Mouse (Mus musculus) right cerebral cortex, adult 2 months (tissue): ENCODE results near the gene Hpse2.

Source experiments
- DNase-seq, 2 experiments: peaks; one replicate each; pipeline ENCODE4 v3.0.0; 2021 to 2022; ENCODE audit warnings: low spot score in 2 of 2

Hpse2 gene

DNA sequence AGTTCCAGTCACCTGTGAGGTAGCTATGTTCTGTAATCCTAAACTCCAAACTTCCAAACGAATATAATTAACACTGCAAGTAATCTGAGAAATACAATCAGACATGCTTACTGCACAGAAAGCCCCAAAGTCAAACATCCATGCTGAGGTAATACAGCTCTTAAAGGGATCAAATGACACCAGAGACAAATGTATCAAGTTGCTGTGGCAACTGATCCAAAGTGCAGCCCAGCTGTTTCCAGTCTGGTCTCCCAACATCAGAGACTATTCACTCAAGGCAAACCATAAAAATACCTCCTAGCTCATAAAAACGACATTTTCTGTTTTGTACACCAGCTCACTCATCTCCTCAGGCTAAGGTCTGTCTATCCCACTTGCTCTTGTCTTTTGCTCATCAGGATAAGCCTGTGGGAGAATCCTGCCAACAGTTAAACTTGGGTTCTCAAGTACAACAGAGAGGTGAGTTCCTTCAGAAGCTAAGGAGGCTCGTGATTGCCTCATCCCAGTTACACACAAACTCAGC lies 440.0 kb downstream of the Hpse2 start:
- no peak for DNase-seq

DNA sequence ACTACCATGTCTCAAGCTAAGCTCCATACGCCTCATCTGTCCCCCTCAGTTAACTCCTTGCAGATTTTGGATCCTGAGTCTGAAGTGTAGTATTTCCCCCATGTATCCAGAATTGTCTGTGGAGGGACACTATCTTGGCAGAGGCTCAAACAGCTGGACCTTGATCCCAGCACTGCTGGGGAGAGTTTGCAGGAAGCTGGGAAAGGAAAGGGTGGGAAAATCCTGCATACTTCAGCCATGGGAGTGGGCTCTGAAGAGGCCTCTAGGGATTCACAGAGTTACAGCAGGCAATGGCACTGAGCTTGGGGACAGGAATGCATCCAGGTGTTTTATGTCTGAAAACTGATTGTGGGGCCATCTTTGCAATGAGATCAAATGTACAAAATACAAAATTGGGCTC lies 450.6 kb downstream of the Hpse2 start:
- DNase-seq, result no peak

DNA sequence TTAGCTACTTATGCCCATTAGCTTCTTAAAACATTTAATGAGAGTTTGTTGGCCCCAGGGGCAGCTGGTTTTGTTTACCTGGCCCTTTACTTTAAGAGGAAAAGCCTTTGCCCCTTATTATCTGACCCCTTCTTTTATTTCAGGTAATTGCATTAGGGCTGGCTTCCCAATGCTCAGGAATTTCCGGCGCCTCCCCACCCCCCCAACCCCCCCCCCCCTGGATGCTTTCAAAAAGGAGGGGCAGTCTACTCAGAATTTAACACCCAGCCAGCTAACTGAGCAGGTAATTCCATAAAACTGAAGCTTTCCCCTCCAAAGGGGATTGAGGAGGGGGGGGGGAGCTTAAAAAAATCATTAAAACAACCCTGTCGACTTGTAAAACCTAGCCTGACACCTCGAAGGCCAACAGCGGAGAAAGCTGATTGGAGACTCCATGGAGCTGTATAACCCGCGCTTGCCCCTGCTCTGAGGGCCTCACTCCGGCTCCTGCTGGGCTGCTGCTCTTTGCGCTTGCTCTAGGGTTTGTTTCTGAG lies 451.4 kb downstream of the Hpse2 start:
- DNase-seq, result no peak

DNA sequence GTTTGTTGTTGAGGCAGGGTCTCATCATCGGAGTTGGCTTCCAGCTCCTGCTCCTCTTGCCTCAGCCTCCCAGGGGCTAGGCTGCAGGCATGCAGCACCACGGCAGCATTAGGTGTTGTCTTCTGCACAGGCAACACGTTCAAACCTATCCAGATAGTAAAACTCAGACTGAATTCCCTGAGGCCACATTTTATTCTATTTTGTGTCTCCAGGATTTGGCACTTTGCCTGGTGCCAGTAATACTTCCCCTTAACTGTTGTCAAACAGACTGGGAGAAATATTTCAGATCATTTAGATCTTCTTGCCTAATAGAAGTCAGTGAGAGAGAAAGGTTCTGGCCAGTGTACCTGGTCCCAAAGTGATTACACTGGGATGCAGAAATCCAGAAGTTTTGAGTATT lies 458.5 kb downstream of the Hpse2 start:
- DNase-seq, result no peak

DNA sequence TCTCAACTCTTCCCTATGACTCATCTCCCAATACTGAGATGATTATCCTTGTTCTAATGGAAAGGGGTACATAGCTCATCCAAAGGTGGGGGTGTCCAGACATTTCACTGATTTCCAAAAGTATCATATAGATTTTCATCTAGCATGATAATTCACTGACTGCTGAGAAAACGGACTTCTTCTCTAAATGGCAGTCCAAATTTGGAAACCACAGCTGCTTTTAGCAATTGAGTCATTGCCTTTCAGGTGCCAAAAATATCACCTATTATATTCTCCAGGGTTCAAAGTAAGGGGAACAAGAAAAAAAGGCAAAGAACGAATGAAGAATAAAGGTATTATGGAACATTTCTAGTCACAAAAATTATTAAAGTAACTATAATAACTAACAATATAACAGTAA lies 459.9 kb downstream of the Hpse2 start:
- DNase-seq, result no peak

DNA sequence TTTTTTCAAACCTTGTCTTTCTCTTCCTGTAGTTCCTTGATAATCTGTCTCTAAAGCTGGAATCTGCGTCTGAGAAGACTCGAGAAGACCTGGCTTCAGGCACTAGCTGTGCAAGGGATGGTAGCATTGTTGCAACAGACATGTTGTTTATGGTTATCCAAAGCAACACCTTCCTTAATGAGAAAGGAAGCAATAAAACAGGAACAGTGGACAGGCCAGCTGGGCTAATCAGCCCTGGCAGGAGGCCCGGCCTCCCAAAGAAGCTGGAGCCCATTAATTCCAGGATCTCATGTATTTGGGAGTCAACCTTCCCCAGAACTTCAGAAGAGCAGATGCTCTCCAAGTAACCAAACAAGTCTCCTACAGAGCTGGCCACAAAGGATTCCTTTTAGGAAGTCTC lies 465.5 kb downstream of the Hpse2 start:
- DNase-seq, result no peak

DNA sequence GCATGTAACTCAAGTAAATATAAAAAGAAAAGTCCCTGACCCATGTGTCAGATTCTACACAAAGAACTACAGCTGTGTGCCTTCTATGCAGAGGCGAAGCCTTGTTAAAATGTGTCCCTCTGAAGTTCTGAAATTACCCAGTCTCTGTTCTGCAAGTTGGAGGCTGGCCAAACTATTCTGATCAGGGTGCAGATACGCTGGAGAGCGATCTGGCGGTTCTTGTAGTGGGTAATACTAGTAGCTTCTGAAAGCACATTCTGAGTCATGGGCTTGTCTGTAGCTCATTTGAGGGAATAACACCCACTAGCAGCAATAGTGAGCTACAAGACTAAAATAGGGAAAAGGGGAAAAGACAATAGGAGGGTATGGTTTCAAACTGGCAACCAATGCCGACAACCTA lies 474.5 kb downstream of the Hpse2 start:
- DNase-seq, result peak in 1 of 2 experiments; percentile 31

DNA sequence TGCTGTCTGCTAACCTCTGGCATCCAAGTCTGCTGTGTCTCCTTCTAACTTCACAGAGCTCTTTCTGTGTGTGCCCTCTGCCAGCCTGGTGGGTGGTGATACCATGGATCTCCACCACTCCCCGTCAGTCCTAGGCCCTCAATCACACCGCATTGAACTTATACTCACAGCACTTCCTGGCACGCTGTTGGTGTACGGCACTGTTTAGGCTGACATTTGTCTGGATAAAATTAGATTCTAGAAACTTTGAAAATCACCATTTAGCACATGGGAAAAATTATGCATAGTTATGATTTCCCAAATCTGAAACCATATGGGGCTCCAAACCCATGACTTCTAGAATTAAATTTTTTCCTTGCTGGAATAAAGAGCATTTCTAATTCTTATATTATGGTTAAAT lies 478.4 kb downstream of the Hpse2 start:
- peak in 1 of 2 experiments; percentile 14 for DNase-seq

DNA sequence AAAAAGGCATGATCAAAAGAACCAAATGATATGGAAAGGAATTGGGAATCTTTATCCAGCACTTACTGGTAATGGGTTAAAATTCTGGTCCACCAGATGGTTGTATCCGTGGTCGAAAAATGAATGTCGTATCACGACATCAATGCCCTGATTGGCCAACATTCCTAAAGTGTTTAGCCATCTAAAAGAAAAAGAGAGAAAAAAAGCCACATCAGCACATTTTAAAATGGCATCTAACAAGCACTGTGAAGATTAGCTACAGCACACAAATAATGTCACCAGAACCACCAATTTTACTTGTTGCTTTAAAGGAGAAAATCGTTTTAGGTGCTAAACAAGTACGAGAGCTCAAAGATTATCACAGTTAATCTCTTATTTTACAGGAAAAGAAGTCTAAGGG lies 479.6 kb downstream of the Hpse2 start:
- no peak for DNase-seq

DNA sequence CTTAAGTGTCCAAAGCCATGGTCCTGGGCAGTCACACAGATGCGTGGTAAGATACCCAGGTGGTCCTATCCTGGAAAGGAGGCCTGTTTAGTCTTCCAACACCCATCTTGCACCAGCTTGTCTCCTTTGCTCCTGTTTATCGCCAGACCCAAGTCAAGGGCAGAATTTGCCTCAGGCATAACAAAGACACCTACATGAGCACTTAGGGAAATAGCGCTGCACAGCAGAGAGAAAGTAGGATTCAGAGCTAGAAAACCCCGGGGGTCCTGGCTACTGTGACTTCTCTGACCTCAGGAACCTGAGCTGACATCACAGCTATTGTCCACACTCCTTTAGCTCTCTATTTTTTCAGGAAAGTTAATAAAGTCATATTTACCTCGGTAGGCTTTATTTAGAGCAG lies 481.8 kb downstream of the Hpse2 start:
- DNase-seq, result no peak

DNA sequence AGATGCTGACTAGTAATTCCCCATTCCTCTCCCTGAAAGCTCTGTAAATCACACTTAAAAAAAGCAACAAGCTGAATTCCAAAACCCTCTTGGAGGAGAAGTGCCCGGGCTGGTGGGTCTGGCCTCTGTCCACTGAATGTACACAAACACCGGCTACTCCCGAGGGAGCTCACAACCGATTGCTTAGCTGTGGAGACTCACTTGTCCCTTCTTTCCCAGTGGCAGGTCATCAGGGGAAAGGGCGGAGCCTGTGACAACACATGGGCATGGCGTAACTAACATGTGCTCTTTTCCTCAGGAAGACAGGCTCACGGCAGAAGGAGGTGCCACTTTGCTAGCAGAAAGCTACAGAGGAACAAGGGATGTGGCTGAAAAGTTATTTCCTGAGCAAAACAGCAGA lies 483.4 kb downstream of the Hpse2 start:
- DNase-seq, result no peak

DNA sequence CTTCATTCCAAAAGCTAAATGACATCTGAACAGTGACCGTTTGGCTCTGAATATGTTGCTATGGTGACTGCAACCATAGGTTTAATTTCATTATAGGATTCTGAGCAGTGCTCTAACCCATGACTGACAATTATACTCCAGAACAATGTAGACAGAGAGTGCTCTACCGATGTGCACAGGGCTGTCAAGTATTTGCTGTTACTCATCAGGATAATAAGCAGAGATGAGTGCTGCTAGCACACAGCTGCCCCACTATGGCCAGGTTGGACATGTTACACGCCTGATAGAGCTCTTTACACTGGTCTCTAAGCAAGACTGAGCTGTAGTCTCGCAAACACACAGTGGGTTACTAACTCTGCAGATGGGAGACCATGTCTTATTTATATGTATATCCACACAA lies 483.9 kb downstream of the Hpse2 start:
- DNase-seq, result no peak

DNA sequence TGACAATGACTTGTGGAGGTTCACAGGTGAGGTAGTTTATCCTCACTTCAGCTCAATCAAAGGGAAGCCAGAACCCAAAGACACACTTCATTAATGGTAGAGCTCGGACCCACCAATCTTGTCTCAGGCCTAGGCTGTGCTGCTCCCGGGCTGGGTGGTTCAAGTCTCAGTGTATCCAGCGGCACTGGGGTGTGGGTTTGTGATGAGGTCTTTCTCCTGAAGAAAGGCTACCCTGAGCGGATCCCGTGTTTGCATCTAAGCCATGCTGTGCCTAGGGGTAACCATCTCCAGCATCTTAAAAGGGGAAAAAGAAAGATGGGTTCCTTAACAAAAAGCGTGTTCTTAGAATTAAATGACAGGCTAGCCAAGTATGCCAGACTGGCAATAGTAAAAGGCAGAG lies 484.3 kb downstream of the Hpse2 start:
- no peak for DNase-seq

DNA sequence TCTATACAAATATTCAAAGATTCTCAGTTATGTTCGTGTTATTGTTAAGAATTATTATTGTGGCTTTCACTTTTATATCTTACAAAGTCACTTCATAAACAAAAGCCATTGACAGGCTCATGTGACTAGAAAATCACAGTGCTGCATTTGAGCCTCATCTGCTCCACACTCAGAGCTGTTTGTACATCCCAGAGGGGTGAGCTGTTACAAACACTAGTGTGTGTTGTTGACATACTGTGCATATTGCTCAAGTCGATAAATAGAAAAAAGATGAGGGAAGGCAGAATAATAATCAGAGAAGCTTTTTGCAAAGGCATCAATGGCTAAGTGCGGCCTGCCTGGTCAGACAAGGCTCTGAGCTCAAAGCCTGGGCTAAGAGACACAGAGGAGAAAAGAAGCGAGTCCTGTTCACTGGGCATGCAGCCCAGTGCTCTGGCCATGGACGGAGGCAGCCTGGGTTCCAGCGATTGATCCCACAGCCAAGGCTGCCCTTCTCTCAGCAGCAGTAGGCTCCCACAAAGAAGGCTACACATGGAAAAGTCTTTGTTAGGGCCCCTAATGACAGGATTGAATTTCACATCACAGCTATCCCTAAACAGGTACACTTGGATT lies 485.6 kb downstream of the Hpse2 start:
- DNase-seq, result peak; percentile 18 to 31

DNA sequence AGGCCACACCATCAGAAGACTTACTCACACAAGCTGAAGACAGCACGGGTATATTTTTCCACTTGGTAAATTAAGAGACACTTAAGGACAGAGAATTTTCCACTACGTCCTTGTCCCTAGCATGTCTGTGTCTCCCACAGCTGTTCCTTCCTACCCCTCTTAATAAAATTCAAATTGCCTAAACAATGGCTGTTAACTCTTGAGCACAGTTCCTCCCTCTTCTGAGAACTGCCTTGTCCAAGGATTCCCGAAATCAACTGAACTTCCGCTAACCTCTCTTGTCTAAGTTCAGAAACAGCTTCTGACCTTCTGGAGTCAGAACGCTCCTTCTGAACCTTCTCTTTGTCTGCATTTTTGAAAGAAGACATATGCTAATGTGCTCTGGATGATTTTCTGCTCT lies 496.6 kb downstream of the Hpse2 start:
- no peak for DNase-seq

DNA sequence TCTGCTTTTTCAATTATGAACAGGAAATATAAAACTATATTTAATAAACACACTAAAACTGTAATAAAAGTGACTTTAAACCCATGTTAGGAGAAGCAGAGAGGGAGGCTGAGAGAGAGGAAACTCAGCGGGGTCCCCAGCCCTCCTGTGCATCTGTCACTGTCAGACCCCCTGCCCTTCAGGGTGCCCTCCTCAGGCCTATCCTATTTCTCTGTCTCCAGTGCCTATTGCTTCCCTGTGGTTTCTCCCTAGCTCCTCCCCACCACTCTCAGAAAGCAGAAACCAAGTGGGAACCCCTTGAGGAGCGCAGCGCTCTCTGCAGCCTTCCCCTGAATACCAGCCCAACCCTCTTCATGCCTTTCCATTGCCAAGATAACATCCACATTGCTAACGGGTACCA lies 510.5 kb downstream of the Hpse2 start:
- no peak for DNase-seq

DNA sequence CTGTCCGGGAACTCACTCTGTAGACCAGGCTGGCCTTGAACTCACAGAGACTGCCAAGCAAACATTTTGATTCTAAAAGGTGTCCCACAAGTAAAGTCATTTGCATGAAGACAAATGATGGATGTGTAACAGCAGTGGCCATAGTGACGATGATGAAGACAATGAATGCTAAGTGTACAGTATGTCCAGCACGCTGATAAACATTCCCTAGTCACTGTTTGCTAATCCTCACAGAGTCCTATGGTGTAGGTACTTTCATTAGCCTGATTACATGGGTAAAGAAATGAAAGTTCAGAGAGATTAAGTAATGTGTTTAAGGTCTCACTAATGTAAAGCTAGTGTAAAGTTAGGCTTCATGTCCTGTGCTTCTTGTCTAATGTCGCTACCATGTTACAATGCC lies 511.6 kb downstream of the Hpse2 start:
- DNase-seq, result no peak

DNA sequence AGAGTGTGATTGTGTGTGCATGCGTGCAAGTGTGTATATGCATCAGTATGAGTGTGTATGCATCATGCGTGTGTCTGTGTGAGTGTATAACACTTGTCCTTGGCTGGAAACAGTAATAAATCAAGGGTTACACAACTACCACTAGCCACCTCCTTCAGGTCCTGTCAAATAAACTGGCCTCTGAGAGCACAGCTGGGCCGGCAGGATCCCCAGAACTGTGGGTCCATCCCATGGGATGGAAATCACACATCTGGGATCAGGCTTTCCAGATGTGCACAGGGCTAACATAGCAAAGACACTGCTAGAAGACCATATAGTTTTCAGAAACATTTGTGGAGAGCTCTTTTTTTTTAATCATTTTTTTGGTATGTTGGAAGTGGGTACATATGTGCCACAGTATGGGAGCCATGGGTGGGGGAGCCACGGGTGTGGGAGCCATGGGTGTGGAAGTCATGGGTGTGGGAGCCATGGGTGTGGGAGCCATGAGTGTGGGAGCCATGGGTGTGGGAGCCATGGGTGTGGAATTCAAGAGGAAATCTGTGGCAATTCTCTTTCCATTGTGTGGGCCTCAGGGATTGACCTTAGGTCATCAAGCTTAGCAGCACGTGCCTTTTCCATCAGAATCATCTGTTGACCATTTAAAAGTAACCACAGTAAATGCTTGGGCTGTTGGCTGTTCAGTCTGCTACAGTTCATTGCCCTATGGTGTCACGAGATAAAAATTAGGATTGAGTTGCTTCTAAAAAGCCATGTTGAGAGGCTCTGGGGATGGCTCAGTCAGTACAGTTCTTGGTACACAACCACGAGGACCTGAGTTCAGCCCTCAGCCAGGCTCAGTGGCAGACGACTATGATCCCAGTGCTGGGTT lies 518.3 kb downstream of the Hpse2 start:
- no peak for DNase-seq

DNA sequence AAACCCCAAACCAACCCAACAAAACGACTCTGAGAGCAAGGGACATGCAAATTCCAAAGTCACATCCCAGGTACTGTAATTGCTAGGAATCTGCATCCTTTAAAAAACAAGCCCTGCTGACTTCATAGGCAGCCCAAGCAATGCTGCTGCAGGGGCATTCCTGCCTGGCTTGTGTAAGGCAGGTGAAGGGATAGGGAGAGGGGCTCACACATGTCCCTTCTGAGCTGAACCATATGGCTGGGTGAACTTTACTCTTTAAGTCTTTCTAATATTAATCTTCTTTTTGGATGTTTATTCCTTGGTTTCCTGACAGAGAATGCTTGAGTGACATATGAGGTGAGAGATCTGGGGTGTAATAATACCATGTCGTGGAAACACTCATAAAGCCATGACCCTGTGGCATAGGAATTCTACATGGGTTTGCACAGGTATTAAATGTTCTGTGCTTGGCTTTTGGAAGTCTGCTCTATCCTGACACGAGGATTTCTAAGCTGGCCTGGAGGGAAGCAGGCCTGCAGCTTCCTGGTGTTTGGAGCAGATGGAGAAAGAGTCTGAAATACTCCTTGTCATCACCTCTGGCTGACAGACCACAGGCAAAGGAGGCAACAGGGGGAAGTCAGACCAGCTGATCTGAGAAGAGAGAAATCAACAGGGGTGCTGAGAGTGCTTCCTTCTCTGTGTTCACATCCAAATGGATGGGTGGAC lies 519.0 kb downstream of the Hpse2 start:
- no peak for DNase-seq

DNA sequence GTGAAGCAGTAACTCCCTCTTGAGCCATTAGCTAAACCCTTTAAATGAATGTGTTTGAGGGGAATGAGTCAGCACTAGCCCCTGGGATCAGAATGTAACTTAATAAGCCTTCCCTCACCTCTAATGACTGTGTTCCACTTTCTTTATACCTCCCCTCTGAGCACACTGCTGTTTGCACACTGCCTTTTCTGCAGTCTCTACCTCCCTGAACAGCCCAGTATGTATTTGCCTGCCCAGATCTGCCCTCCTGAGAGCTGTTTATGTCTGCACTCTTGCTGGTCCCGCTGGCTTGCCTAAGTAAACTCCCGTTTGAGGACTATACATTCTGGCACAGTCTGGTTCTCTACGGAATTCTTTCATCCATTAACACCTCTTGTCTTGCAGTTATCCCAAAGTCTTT lies 525.1 kb downstream of the Hpse2 start:
- DNase-seq, result no peak

DNA sequence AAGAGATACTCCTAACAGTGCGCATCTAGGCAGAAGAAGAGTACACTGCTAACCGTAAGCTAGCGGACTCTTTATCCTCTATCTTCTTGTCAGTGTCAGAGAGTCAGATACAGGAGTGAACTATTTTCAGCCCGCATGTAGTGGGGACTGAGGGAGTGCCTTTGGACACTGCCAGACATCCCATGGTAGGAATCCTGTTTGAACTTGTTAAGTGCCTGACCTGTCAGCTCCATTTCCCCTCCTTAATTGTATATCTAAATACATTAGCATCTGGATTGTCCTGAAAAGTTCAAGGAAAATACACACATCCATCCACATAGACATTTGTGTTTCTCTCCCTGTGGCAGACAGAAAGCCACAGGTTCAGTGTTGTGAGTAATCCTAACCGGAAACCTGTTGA lies 531.1 kb downstream of the Hpse2 start:
- DNase-seq, result no peak

DNA sequence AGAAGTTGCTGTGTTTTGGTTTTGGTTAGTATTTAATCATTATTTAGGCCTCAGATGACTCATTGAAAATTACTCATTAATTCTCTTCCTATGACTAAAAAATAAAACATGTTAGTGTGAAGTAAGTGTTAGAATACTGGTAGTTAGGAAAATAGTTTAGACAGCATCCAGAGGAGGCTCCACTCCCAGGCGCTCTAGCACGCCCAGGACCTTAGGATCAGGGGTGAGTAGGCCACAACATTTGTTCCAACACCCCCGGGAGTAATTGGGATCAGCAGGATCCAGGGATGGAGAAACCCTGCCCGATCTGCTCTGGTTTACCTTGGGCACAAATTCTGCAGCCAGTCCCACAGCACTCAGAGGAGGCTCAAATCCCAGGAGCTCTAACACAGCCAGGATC lies 532.5 kb downstream of the Hpse2 start:
- DNase-seq, result no peak
